Mouse (Mus musculus) bone marrow macrophage, adult 2 months (primary cell): ENCODE results near the gene Vsir.

Experiments used
- CTCF ChIP-seq: IDR thresholded peaks from 2 replicates; pipeline ENCODE4 v1.5.1; 2012; ENCODE audit warnings: low read depth, mild to moderate bottlenecking, low read length, moderate library complexity
- POLR2A ChIP-seq: IDR thresholded peaks from 2 replicates; pipeline ENCODE4 v1.6.1; 2012; ENCODE audit warnings: mild to moderate bottlenecking, low read depth, low read length, borderline replicate concordance

DNA sequence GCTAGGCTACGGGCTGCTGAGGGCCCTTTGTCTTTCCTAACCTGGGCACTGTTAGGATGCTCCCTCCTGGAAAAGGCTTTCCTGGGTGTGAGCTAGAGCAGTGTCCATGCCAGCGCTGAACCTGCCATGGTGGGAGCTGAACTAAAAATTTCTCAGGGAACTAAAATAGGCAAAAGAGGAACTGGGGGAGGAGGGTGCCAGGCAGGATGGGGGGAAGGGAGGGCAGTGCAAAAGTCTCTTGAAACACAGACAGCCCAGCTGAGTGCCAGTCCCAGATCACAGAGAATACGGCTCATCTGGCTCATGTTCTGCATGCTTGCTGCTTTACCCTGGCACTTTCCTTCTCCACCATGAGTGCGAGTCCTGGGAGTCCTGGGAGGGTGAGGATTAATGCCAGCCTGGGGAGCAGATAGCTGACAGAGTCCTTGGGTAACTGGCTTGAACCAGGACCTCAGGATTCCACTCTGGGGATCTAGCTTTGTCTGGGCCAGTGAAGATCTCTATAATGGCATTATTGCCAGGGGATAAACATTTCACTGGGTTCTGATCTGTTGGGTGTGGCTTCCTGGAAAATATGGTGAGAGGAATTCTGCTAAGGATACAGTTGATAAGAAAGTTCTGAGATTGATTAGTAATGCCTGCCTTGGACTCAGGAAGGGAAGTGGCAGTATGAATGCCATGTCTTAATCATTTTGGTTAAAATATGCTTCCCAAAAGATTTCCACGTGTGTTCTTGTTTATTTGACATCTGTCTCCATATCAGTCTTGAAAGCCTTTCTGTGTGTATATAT lies 25.1 kb downstream of the Vsir start:
- TF ChIP-seq POLR2A (no peak), CTCF (no peak)
